Mouse (Mus musculus) embryonic stem cell, embryonic (primary cell): Measurements from ENCODE around the gene Gm28048.

Experiments used
- CTCF ChIA-PET, 4 experiments: fragments of 300-600 bp in 2 of 4; fragments of 350-600 bp in 2 of 4; sonication (Branson Sonifier 250); formaldehyde crosslinking; loops; one replicate each; lab custom pipeline; 2022; ENCODE audit warnings: inconsistent platforms in 2 of 4; lab: Charles Lee
- POLR2A ChIA-PET, 4 experiments: fragments of 300-600 bp in 2 of 4; fragments of 350-600 bp in 2 of 4; sonication (Branson Sonifier 250); formaldehyde crosslinking; loops; one replicate each; lab custom pipeline; 2022; ENCODE audit warnings: antibody characterized with exemption in 4 of 4, inconsistent platforms in 1 of 4; lab: Charles Lee

Gm28048 gene

GRCm38 (mm10) chr11:22981984-22982757, at the start of gene Gm28048, which contains the start of gene Commd1:
Gene Gm28048 (minus strand): TSS chr11:22982090.
Gene Commd1 (minus strand): TSS chr11:22982382.
- ChIA-PET CTCF (interaction anchor here in 3 of 4 experiments (0.6 to 1.5 kb wide), 10 partner anchors 8 to 1855 kb away, joined by 3 to 15 read pairs (median 4); partner anchors contain the start of gene Cct4 (in 1 of the 3)), POLR2A (interaction anchor here (0.6 to 19.1 kb wide), 32 partner anchors 8 to 684 kb away, joined by 3 to 427 read pairs (median 5); partner anchors contain the start of genes Cct4 (in 4 of the 4), Fam161a (in 3 of the 4), Zrsr1 (in 2 of the 4) and Ahsa2 (in 1 of the 4))

GRCm38 (mm10) chr11:23029399-23029798, 47.5 kb upstream of the Gm28048 start:
- ChIA-PET POLR2A (interaction anchor here in 2 of 4 experiments (1.1 to 2.1 kb wide), 5 partner anchors 9 to 22 kb away, joined by 3 to 9 read pairs (median 4); partner anchors contain the start of gene Fam161a (in 1 of the 2)), CTCF (no interaction called here)

GRCm38 (mm10) chr11:23028957-23029356, 47.1 kb upstream of the Gm28048 start:
- POLR2A ChIA-PET = interaction anchor here in 2 of 4 experiments (0.6 to 2.1 kb wide), 7 partner anchors 9 to 36 kb away, joined by 3 to 9 read pairs (median 4); partner anchors contain the start of gene Fam161a (in 1 of the 2)
- CTCF ChIA-PET = no interaction called here

- CTCF ChIA-PET = no interaction called here
- POLR2A ChIA-PET = interaction anchor here in 2 of 4 experiments (1.0 to 1.2 kb wide), 4 partner anchors 14 to 231 kb away, joined by 3 to 4 read pairs (median 3); no protein-coding TSS in a partner anchor
Measured at GRCm38 (mm10) chr11:23024169-23024568, 42.3 kb upstream of the Gm28048 start.

- ChIA-PET CTCF (no interaction called here), POLR2A (interaction anchor here in 2 of 4 experiments (0.9 to 1.2 kb wide), 3 partner anchors 10 to 102 kb away, joined by 3 read pairs; no protein-coding TSS in a partner anchor)
Measured at GRCm38 (mm10) chr11:23023155-23023554, 41.3 kb upstream of the Gm28048 start.

GRCm38 (mm10) chr11:23020841-23021240, 39.0 kb upstream of the Gm28048 start:
- ChIA-PET CTCF (interaction anchor here in 1 of 4 experiments (1.6 kb wide), 1 partner anchor 44 kb away, joined by 3 read pairs; no protein-coding TSS in a partner anchor), POLR2A (interaction anchor here (0.6 to 5.2 kb wide), 34 partner anchors 9 to 800 kb away, joined by 3 to 28 read pairs (median 5); partner anchors contain the start of genes Fam161a (in 3 of the 4), Cct4 (in 2 of the 4) and Xpo1 (in 2 of the 4))

GRCm38 (mm10) chr11:23020116-23020770, 38.4 kb upstream of the Gm28048 start:
- POLR2A ChIA-PET = interaction anchor here (0.7 to 5.2 kb wide), 36 partner anchors 8 to 262 kb away, joined by 3 to 28 read pairs (median 4); partner anchors contain the start of genes Fam161a (in 3 of the 4), Cct4 (in 2 of the 4) and Xpo1 (in 2 of the 4)
- CTCF ChIA-PET = interaction anchor here in 1 of 4 experiments (1.1 to 1.6 kb wide), 2 partner anchors 27 to 45 kb away, joined by 3 read pairs; no protein-coding TSS in a partner anchor

GRCm38 (mm10) chr11:23017943-23018342, 36.1 kb upstream of the Gm28048 start:
- ChIA-PET POLR2A (interaction anchor here in 3 of 4 experiments (0.6 to 5.2 kb wide), 12 partner anchors 10 to 239 kb away, joined by 3 to 28 read pairs (median 4); partner anchors contain the start of genes Cct4 (in 1 of the 3), Fam161a (in 1 of the 3) and Xpo1 (in 1 of the 3)), CTCF (interaction anchor here in 3 of 4 experiments (0.6 to 1.4 kb wide), 3 partner anchors 8 to 107 kb away, joined by 3 read pairs; partner anchors contain the start of gene Fam161a (in 1 of the 3))

- POLR2A ChIA-PET = interaction anchor here in 2 of 4 experiments (0.7 to 1.9 kb wide), 5 partner anchors 13 to 100 kb away, joined by 3 to 5 read pairs (median 3); no protein-coding TSS in a partner anchor
- CTCF ChIA-PET = interaction anchor here in 2 of 4 experiments (0.7 to 1.3 kb wide), 2 partner anchors 11 to 157 kb away, joined by 3 to 4 read pairs; no protein-coding TSS in a partner anchor
Measured at GRCm38 (mm10) chr11:23014996-23015395, 33.1 kb upstream of the Gm28048 start.

GRCm38 (mm10) chr11:23013580-23014294, 31.8 kb upstream of the Gm28048 start:
- POLR2A ChIA-PET = interaction anchor here in 1 of 4 experiments (1.0 to 1.9 kb wide), 5 partner anchors 12 to 111 kb away, joined by 3 to 5 read pairs (median 3); no protein-coding TSS in a partner anchor
- CTCF ChIA-PET = interaction anchor here in 2 of 4 experiments (0.6 to 1.6 kb wide), 11 partner anchors 34 to 246 kb away, joined by 3 to 6 read pairs (median 4); partner anchors contain the start of gene Xpo1 (in 1 of the 2)

- POLR2A ChIA-PET = interaction anchor here in 2 of 4 experiments (0.8 to 1.3 kb wide), 6 partner anchors 11 to 112 kb away, joined by 3 read pairs; no protein-coding TSS in a partner anchor
- CTCF ChIA-PET = interaction anchor here in 2 of 4 experiments (0.9 to 1.6 kb wide), 7 partner anchors 84 to 247 kb away, joined by 3 to 6 read pairs (median 4); partner anchors contain the start of gene Xpo1 (in 1 of the 2)
Measured at GRCm38 (mm10) chr11:23013096-23013495, 31.2 kb upstream of the Gm28048 start.

GRCm38 (mm10) chr11:23008824-23009200, 26.9 kb upstream of the Gm28048 start:
- CTCF ChIA-PET = interaction anchor here in 2 of 4 experiments (0.6 to 1.5 kb wide), 5 partner anchors 10 to 264 kb away, joined by 3 to 7 read pairs (median 4); no protein-coding TSS in a partner anchor
- POLR2A ChIA-PET = interaction anchor here (0.7 to 14.0 kb wide), 36 partner anchors 9 to 657 kb away, joined by 3 to 427 read pairs (median 7); partner anchors contain the start of genes Cct4 (in 4 of the 4), Ahsa2 (in 2 of the 4), Commd1 (in 2 of the 4) and Gm28048 (in 2 of the 4)

GRCm38 (mm10) chr11:23008181-23008823, 26.4 kb upstream of the Gm28048 start:
- ChIA-PET POLR2A (interaction anchor here (0.7 to 14.0 kb wide), 61 partner anchors 9 to 658 kb away, joined by 3 to 427 read pairs (median 5); partner anchors contain the start of genes Cct4 (in 4 of the 4), Commd1 (in 3 of the 4), Gm28048 (in 3 of the 4) and Ahsa2 (in 2 of the 4)), CTCF (interaction anchor here in 3 of 4 experiments (0.6 to 1.5 kb wide), 8 partner anchors 10 to 264 kb away, joined by 3 to 7 read pairs (median 4); partner anchors contain the start of gene Cct4 (in 1 of the 3))

GRCm38 (mm10) chr11:23007481-23008180, 25.7 kb upstream of the Gm28048 start, which contains the start of gene Fam161a:
Gene Fam161a (plus strand): TSS chr11:23007531.
- ChIA-PET POLR2A (interaction anchor here (0.6 to 14.0 kb wide), 77 partner anchors 8 to 658 kb away, joined by 3 to 427 read pairs (median 4); partner anchors contain the start of genes Cct4 (in 4 of the 4), Commd1 (in 3 of the 4), Gm28048 (in 3 of the 4) and Ahsa2 (in 2 of the 4)), CTCF (interaction anchor here (0.5 to 1.5 kb wide), 9 partner anchors 11 to 265 kb away, joined by 3 to 5 read pairs (median 3); partner anchors contain the start of gene Cct4 (in 1 of the 4))

- CTCF ChIA-PET = interaction anchor here (0.5 to 1.5 kb wide), 6 partner anchors 11 to 143 kb away, joined by 3 to 5 read pairs (median 3); partner anchors contain the start of gene Cct4 (in 1 of the 4)
- POLR2A ChIA-PET = interaction anchor here (0.6 to 14.0 kb wide), 63 partner anchors 8 to 659 kb away, joined by 3 to 427 read pairs (median 5); partner anchors contain the start of genes Cct4 (in 4 of the 4), Commd1 (in 3 of the 4), Gm28048 (in 2 of the 4) and Xpo1 (in 2 of the 4)
Measured at GRCm38 (mm10) chr11:23007166-23007480, 25.2 kb upstream of the Gm28048 start.
